Comparison of ENCODE assay signal across 12 mouse cellular contexts in genomic region chr2:180417731-180418130, GRCm38 (mm10). TPM values are rescaled to one million over a fixed set of nuclear protein-coding genes. Genes with fewer than 3 reads are reported as not detected.
A peak's percentile ranks its signal among the peaks of the same experiment; 100 is the strongest.
DNase-seq lines count a peak whose midpoint lies in the region; ATAC-seq and TF ChIP-seq lines count a peak whose summit lies in the region.
"Had no signal": no experiment of that assay in that cellular context is flagged by ENCODE, and none has a peak within 500 bp of the region (broad histone marks: within the 10 kb centered on the region; RNA-seq: fewer than 3 reads in every experiment).

No protein-coding gene starts in this region.

- no peak for TF ChIP-seq RAD21 in MEL (IDR thresholded peaks at IDR 0.05; ENCODE audit: low read depth, low read length)

- TF ChIP-seq POLR2A in MEL (IDR thresholded peaks at IDR 0.05; ENCODE audit: control insufficient read depth in 1 of 2, insufficient read depth in 1 of 2, low read depth in 1 of 2, low read length in 2 of 2, poor library complexity in 1 of 2) = no peak

- H3K4me1 ChIP-seq in liver, embryonic 12.5 days = no peaks in the 10 kb centered on the region
- H3K4me1 ChIP-seq in MEL (ENCODE audit: control insufficient read depth in 1 of 2, insufficient read depth in 2 of 2, low read length in 2 of 2) = no peaks in the 10 kb centered on the region
- peaks cover 4% of the 10 kb centered on the region; the same call in 1 of the 2 replicates for H3K4me1 ChIP-seq in hindbrain, postnatal 0 days (ENCODE audit: insufficient read depth, low read length)
- H3K4me1 ChIP-seq: lung, embryonic 15.5 days had no signal

- H3K9ac ChIP-seq in liver, embryonic 12.5 days = no peak overlapping the region
- H3K9ac ChIP-seq in MEL (ENCODE audit: control insufficient read depth, low read depth, low read length, poor library complexity, severe bottlenecking) = no peak overlapping the region
- H3K9ac ChIP-seq in hindbrain, postnatal 0 days (replicated peaks; ENCODE audit: low read length) = no peak overlapping the region
- H3K9ac ChIP-seq: lung, embryonic 15.5 days had no signal

- H3K4me2 ChIP-seq in liver, embryonic 12.5 days = no peak overlapping the region
- no peak overlapping the region for H3K4me2 ChIP-seq in hindbrain, postnatal 0 days (ENCODE audit: low read depth, low read length)
- H3K4me2 ChIP-seq: lung, embryonic 15.5 days had no signal

- no peak for TF ChIP-seq EP300 in MEL (IDR thresholded peaks at IDR 0.05; ENCODE audit: low read depth in 1 of 2, low read length in 2 of 2)

- WGBS in liver, embryonic 12.5 days (ENCODE audit: insufficient replicate concordance) = 16% methylated on average over 9 of the region's 9 CpGs
- 14% methylated on average over 9 of the region's 9 CpGs for WGBS in hindbrain, postnatal 0 days

- 0 out of 2 replicates have a peak, but pooled peaks cover 3% of the 10 kb centered on the region for H3K27me3 ChIP-seq in liver, embryonic 12.5 days (replicated peaks)
- peaks cover 0 to 4% of the 10 kb centered on the region in 2 experiments; a peak in 1 of 4 replicates for H3K27me3 ChIP-seq in MEL (ENCODE audit: control insufficient read depth in 1 of 2, insufficient read depth in 2 of 2, low read length in 2 of 2)
- no peaks in the 10 kb centered on the region for H3K27me3 ChIP-seq in hindbrain, postnatal 0 days (ENCODE audit: insufficient read depth, low read length)
- H3K27me3 ChIP-seq: lung, embryonic 15.5 days had no signal

- H3K4me3 ChIP-seq in liver, embryonic 12.5 days = no peak overlapping the region
- H3K4me3 ChIP-seq in MEL (ENCODE audit: control insufficient read depth in 1 of 2, insufficient read depth in 1 of 2, low read depth in 2 of 2, low read length in 2 of 2) = no peak overlapping the region
- no peak overlapping the region for H3K4me3 ChIP-seq in hindbrain, postnatal 0 days (ENCODE audit: low read length)
- H3K4me3 ChIP-seq: lung, embryonic 15.5 days had no signal

- H3K27ac ChIP-seq in liver, embryonic 12.5 days = no peak overlapping the region
- no peak overlapping the region for H3K27ac ChIP-seq in MEL (ENCODE audit: control insufficient read depth, low read depth, low read length)
- H3K27ac ChIP-seq in hindbrain, postnatal 0 days = no peak overlapping the region
- H3K27ac ChIP-seq: lung, embryonic 15.5 days had no signal

- no peaks in the 10 kb centered on the region for H3K79me2 ChIP-seq in MEL (ENCODE audit: control insufficient read depth, insufficient read depth, low read length, poor library complexity)

- no peaks in the 10 kb centered on the region for H3K9me3 ChIP-seq in liver, embryonic 12.5 days (replicated peaks)
- H3K9me3 ChIP-seq in MEL (replicated peaks; ENCODE audit: insufficient read depth, low read length) = no peaks in the 10 kb centered on the region
- H3K9me3 ChIP-seq in hindbrain, postnatal 0 days (ENCODE audit: low read length) = no peaks in the 10 kb centered on the region
- H3K9me3 ChIP-seq: lung, embryonic 15.5 days had no signal

- peak; percentile 12 for DNase-seq in adrenal gland, postnatal 25 days
- DNase-seq in adrenal gland, adult (ENCODE audit: inconsistent age in 2 of 2, low spot score in 1 of 2) = no peak
- DNase-seq in liver (peak; percentile 25), MEL (ENCODE audit: low read depth, low spot score) (peak; percentile 14)
- DNase-seq in hindbrain, postnatal 0 days (ENCODE audit: low spot score) = peak; percentile 68
- DNase-seq in spleen, adult 18-20 months = no peak
- no peak for DNase-seq in kidney, adult 11 months
- DNase-seq: cerebellum, adult 9-11 months had no signal

- no peak for TF ChIP-seq CTCF in MEL (IDR thresholded peaks at IDR 0.05 in 2 of 3, conservative IDR thresholded peaks at IDR 0.05 in 1 of 3; ENCODE audit: control insufficient read depth in 1 of 3, insufficient read depth in 1 of 3, low read depth in 2 of 3, low read length in 3 of 3, poor library complexity in 1 of 3, severe bottlenecking in 1 of 3)
- TF ChIP-seq CTCF in hindbrain, postnatal 0 days (IDR thresholded peaks at IDR 0.05; ENCODE audit: low read depth) = no peak

- no peaks in the 10 kb centered on the region for H3K36me3 ChIP-seq in liver, embryonic 12.5 days
- no peaks in the 10 kb centered on the region for H3K36me3 ChIP-seq in MEL (ENCODE audit: control insufficient read depth in 1 of 2, insufficient read depth in 2 of 2, low read length in 2 of 2)
- no peaks in the 10 kb centered on the region for H3K36me3 ChIP-seq in hindbrain, postnatal 0 days (ENCODE audit: insufficient read depth, low read length)
- H3K36me3 ChIP-seq: lung, embryonic 15.5 days had no signal

- no peak for ATAC-seq in liver, embryonic 12.5 days
- no peak for ATAC-seq in hindbrain, postnatal 0 days
- ATAC-seq: activated CD4-positive, CD25-positive, alpha-beta regulatory T cell, adult 4 months had no signal

TF ChIP-seq in MEL, 35 proteins besides CTCF, POLR2A, EP300 and RAD21:
- TF ChIP-seq ZKSCAN1 (IDR thresholded peaks at IDR 0.05; ENCODE audit: low read depth, low read length) (no peak), MXI1 (IDR thresholded peaks at IDR 0.05; ENCODE audit: low read depth, low read length) (no peak), MAX (IDR thresholded peaks at IDR 0.05; ENCODE audit: low read length) (no peak), USF1 (IDR thresholded peaks at IDR 0.05; ENCODE audit: low read depth, low read length) (no peak), BHLHE40 (IDR thresholded peaks at IDR 0.05; ENCODE audit: borderline replicate concordance, low read depth, low read length) (no peak), NRF1 (IDR thresholded peaks at IDR 0.05; ENCODE audit: insufficient read depth, low read depth, low read length, poor library complexity, severe bottlenecking) (no peak), ETS1 (IDR thresholded peaks at IDR 0.05; ENCODE audit: low read depth, low read length) (no peak), HCFC1 (IDR thresholded peaks at IDR 0.05; ENCODE audit: low read depth, low read length) (no peak), CHD2 (IDR thresholded peaks at IDR 0.05; ENCODE audit: low read length) (no peak), GATA1 (IDR thresholded peaks at IDR 0.05; ENCODE audit: low read depth, low read length) (no peak), MYC (IDR thresholded peaks at IDR 0.05; ENCODE audit: low read depth, low read length) (no peak), SMC3 (IDR thresholded peaks at IDR 0.05; ENCODE audit: low read depth, low read length) (no peak), ZC3H11A (IDR thresholded peaks at IDR 0.05; ENCODE audit: low read depth, low read length) (no peak), TCF12 (IDR thresholded peaks at IDR 0.05; ENCODE audit: low read depth, low read length) (no peak), MAZ (IDR thresholded peaks at IDR 0.05; ENCODE audit: low read depth, low read length) (no peak), MYB (IDR thresholded peaks at IDR 0.05; ENCODE audit: low read depth, low read length) (no peak), TBP (IDR thresholded peaks at IDR 0.05; ENCODE audit: low read depth, low read length) (no peak), POLR2AphosphoS5 (IDR thresholded peaks at IDR 0.05; ENCODE audit: borderline replicate concordance, low read depth, low read length) (no peak), E2F4 (IDR thresholded peaks at IDR 0.05; ENCODE audit: borderline replicate concordance, low read depth, low read length) (no peak), SIN3A (IDR thresholded peaks at IDR 0.05; ENCODE audit: low read length) (no peak)

RNA-seq across cellular contexts. Expression of gene Slco4a1, which starts 38.3 kb away (rescaled TPM):
- 1.5 and 3.9 TPM in 2 replicates for total RNA-seq in adrenal gland, postnatal 25 days (2021)
- polyA plus RNA-seq in liver, embryonic 12.5 days (2016; fragmentation: Nextera tagmentation; extraction: Ambion mirVana) = 1.0 and 1.4 TPM in 2 replicates
- total RNA-seq in MEL (2012; rRNA removed) = not detected in 2 replicates
- polyA plus RNA-seq in MEL (2012; ENCODE audit: insufficient read depth in 1 of 2, insufficient read length in 2 of 2, low read depth in 1 of 2, low replicate concordance in 2 of 2, missing spikeins in 1 of 2) = not detected
- total RNA-seq in hindbrain, postnatal 0 days (2014; rRNA removed) = 4.0 and 5.4 TPM in 2 replicates
- polyA plus RNA-seq in hindbrain, postnatal 0 days (2015; fragmentation: Nextera tagmentation; extraction: Ambion mirVana) = 2.0 and 2.9 TPM in 2 replicates
- total RNA-seq: gastrocnemius, adult 18-20 months had no signal

Comparison
In these comparisons a context has a peak if more than half of its experiments do, and no peak if none do; other contexts are left out.
1. DNase-seq: peak in adrenal gland, postnatal 25 days (single experiment), liver (single experiment), MEL (single experiment) and hindbrain, postnatal 0 days (single experiment); none in adrenal gland, adult (0 of 2), spleen, adult 18-20 months (0 of 2) and kidney, adult 11 months (single experiment).